Mouse (Mus musculus) intestine, postnatal 0 days (tissue): ENCODE data around the gene Fhl1. TPM values are rescaled to one million over a fixed set of nuclear protein-coding genes. Genes with fewer than 3 reads are reported as not detected.

ENCODE experiments used
- ATAC-seq: fragments of 200-750 bp; cut with Nextera tagmentation; 2 replicates; pipeline ENCODE4 v1.8.0; 2017; ENCODE audit warnings: mild to moderate bottlenecking, moderate TSS enrichment, moderate library complexity
- H3K27ac ChIP-seq: fragments of 300-500 bp; sonication (generic); 2 replicates; pipeline ENCODE4 v1.5.1; 2014; ENCODE audit warnings: mild to moderate bottlenecking, low read depth, low read length, moderate library complexity
- H3K27me3 ChIP-seq: fragments of 300-500 bp; sonication (generic); replicated peaks from 2 replicates; pipeline ENCODE4 v1.6.1; 2014; ENCODE audit warnings: low read length, mixed read lengths; ENCODE audit not compliant: control insufficient read depth, insufficient read depth
- H3K36me3 ChIP-seq: fragments of 300-500 bp; sonication (generic); 2 replicates; pipeline ENCODE4 v1.6.1; 2014; ENCODE audit warnings: mild to moderate bottlenecking, moderate library complexity; ENCODE audit not compliant: control insufficient read depth, insufficient read depth
- H3K4me1 ChIP-seq: fragments of 300-500 bp; sonication (generic); replicated peaks from 2 replicates; pipeline ENCODE4 v1.6.1; 2014; ENCODE audit warnings: antibody characterized with exemption, low read length, mixed read lengths; ENCODE audit not compliant: control insufficient read depth, insufficient read depth
- H3K4me2 ChIP-seq: fragments of 300-500 bp; sonication (generic); replicated peaks from 2 replicates; pipeline ENCODE4 v1.6.1; 2014; ENCODE audit warnings: low read depth, mild to moderate bottlenecking, moderate library complexity
- H3K4me3 ChIP-seq: fragments of 300-500 bp; sonication (generic); 2 replicates; pipeline ENCODE4 v1.5.1; 2014; ENCODE audit warnings: low read depth, low read length
- H3K9ac ChIP-seq: fragments of 300-500 bp; sonication (generic); 2 replicates; pipeline ENCODE4 v1.6.1; 2014; ENCODE audit warnings: mild to moderate bottlenecking, low read depth, low read length
- H3K9me3 ChIP-seq: fragments of 300-500 bp; sonication (generic); 2 replicates; pipeline ENCODE4 v1.6.1; 2016; ENCODE audit warnings: mixed run types; ENCODE audit not compliant: control insufficient read depth
- CTCF ChIP-seq: sonication (generic); IDR thresholded peaks from 2 replicates; pipeline ENCODE4 v1.5.1; 2016; ENCODE audit warnings: low read depth, mild to moderate bottlenecking, control low read depth, antibody characterized with exemption, moderate library complexity
- WGBS: fragments of 180-500 bp; shearing (Covaris S2); extraction: QIAGEN DNeasy Blood & Tissue Kit; methylation state at CpG from one replicate; pipeline ENCODE4 v1.1.7; 2014; 5-methylcytosine and 5-hydroxymethylcytosine counted together
- polyA plus RNA-seq: library from polyadenylated mRNA; unstranded; fragments of >200 nt; fragmentation: Nextera tagmentation; extraction: Ambion mirVana; gene quantifications from 2 replicates; pipeline ENCODE4 v1.2.1, GENCODE M21; 2015

The Fhl1 gene
- polyA plus RNA-seq, 1 experiment from 2014 or later, result 95.9 TPM

GRCm38 (mm10) chrX:56697886-56698285, 33.7 kb upstream of the Fhl1 start:
- Histone ChIP-seq H3K4me2 (no peak overlapping the region), H3K36me3 (no peaks in the 10 kb centered on the region), H3K27me3 (no peaks in the 10 kb centered on the region), H3K9ac (no peak overlapping the region), H3K27ac (no peak overlapping the region), H3K4me3 (no peak overlapping the region), H3K4me1 (no peaks in the 10 kb centered on the region), H3K9me3 (no peaks in the 10 kb centered on the region)
- ATAC-seq, result no peak
- WGBS, result 77% methylated on average over 4 of the region's 4 CpGs
- TF ChIP-seq CTCF, result no peak

GRCm38 (mm10) chrX:56701261-56701660, 30.3 kb upstream of the Fhl1 start:
- H3K27ac ChIP-seq, result no peak overlapping the region
- no peaks in the 10 kb centered on the region for H3K4me1 ChIP-seq
- H3K36me3 ChIP-seq, result no peaks in the 10 kb centered on the region
- no peak overlapping the region for H3K4me2 ChIP-seq
- H3K27me3 ChIP-seq, result no peaks in the 10 kb centered on the region
- TF ChIP-seq CTCF, result no peak
- H3K9ac ChIP-seq, result no peak overlapping the region
- H3K4me3 ChIP-seq, result no peak overlapping the region
- no peak for ATAC-seq
- 63% methylated on average over 3 of the region's 3 CpGs for WGBS
- H3K9me3 ChIP-seq, result no peaks in the 10 kb centered on the region

DNA sequence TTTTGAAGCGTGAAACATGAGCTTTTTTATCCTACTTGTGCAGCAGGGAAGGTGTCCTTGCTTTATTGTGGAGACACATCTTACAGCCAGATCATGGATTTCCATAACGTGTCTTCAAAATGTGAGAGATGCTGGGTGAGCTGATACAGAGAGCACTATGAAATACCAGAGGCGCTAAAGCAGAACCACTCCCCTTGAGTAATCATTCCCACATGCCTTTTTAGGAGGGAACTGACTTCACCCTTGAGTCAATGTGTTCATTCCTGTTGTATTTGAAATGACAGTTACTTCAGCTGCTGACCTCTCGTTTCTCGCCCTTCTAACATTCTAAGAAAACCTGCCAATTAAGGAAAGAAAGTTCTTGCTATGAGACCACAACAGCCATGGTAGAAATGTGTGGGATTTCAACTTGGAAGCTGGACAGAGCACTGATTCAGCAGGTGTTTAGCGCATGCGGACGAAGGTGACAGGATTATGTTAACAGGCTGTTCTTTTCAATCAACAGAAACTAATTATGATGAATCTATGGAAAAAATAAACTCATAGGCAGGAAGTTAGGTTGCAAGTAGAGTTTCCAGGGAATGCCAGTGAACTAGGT, 27.5 kb upstream of the Fhl1 start:
- no peak for TF ChIP-seq CTCF
- H3K9me3 ChIP-seq, result no peaks in the 10 kb centered on the region
- H3K36me3 ChIP-seq, result no peaks in the 10 kb centered on the region
- no peak overlapping the region for H3K9ac ChIP-seq
- no peaks in the 10 kb centered on the region for H3K27me3 ChIP-seq
- 77% methylated on average over 8 of the region's 8 CpGs for WGBS
- ATAC-seq, result no peak
- H3K4me1 ChIP-seq, result no peaks in the 10 kb centered on the region
- H3K4me3 ChIP-seq, result no peak overlapping the region
- no peak overlapping the region for H3K4me2 ChIP-seq
- no peak overlapping the region for H3K27ac ChIP-seq

- H3K4me1 ChIP-seq, result no peaks in the 10 kb centered on the region
- H3K9ac ChIP-seq, result no peak overlapping the region
- H3K4me2 ChIP-seq, result no peak overlapping the region
- no peaks in the 10 kb centered on the region for H3K9me3 ChIP-seq
- no peaks in the 10 kb centered on the region for H3K27me3 ChIP-seq
- H3K36me3 ChIP-seq, result no peaks in the 10 kb centered on the region
- no peak for TF ChIP-seq CTCF
- ATAC-seq, result no peak
- WGBS, result 60% methylated on average over 6 of the region's 6 CpGs
- no peak overlapping the region for H3K4me3 ChIP-seq
- H3K27ac ChIP-seq, result no peak overlapping the region
Observed at GRCm38 (mm10) chrX:56708592-56709370, 22.8 kb upstream of the Fhl1 start.

- Histone ChIP-seq H3K4me2 (no peak overlapping the region), H3K4me1 (no peaks in the 10 kb centered on the region), H3K36me3 (no peaks in the 10 kb centered on the region), H3K27ac (no peak overlapping the region), H3K9me3 (no peaks in the 10 kb centered on the region), H3K4me3 (no peak overlapping the region), H3K27me3 (no peaks in the 10 kb centered on the region), H3K9ac (no peak overlapping the region)
- no peak for TF ChIP-seq CTCF
- 90% methylated on average over 1 of the region's 1 CpGs for WGBS
- ATAC-seq, result no peak
Observed at GRCm38 (mm10) chrX:56710522-56710921, 21.1 kb upstream of the Fhl1 start.

- Histone ChIP-seq H3K9ac (no peak overlapping the region), H3K9me3 (no peaks in the 10 kb centered on the region), H3K4me1 (no peaks in the 10 kb centered on the region), H3K4me3 (no peak overlapping the region), H3K36me3 (no peaks in the 10 kb centered on the region), H3K27me3 (no peaks in the 10 kb centered on the region), H3K27ac (no peak overlapping the region), H3K4me2 (no peak overlapping the region)
- 59% methylated on average over 1 of the region's 1 CpGs for WGBS
- no peak for TF ChIP-seq CTCF
- no peak for ATAC-seq
Observed at GRCm38 (mm10) chrX:56712666-56713065, 18.9 kb upstream of the Fhl1 start.
